Mouse (Mus musculus) heart, adult 10 weeks (tissue): ENCODE data around the gene Rbm12. TPM values are rescaled to one million over a fixed set of nuclear protein-coding genes. Genes with fewer than 3 reads are reported as not detected.

Source experiments
- polyA plus RNA-seq: library from polyadenylated mRNA; stranded (reverse); fragments of 350-450 nt; fragmentation: Illumina TruSeq; extraction: RNeasy Lipid Tissue Mini Kit (QIAGEN cat#74804); gene quantifications from one replicate; pipeline ENCODE4 v1.2.3, GENCODE M21; 2014; ENCODE audit warnings: low read depth, low replicate concordance

Gene Rbm12
- 7.3 TPM for polyA plus RNA-seq

GRCm38 (mm10) chr2:156111358-156112079, at the start of gene Rbm12, which contains the start of gene Cpne1:
Gene Rbm12, minus strand, starts transcription at chr2:156111978.
Gene Cpne1, minus strand, starts transcription at chr2:156111965.

GRCm38 (mm10) chr2:156143953-156144724, 32.4 kb upstream of the Rbm12 start, which contains the start of the genes Romo1 and Nfs1:
Gene Romo1, plus strand, starts transcription at chr2:156144039.
Gene Nfs1, minus strand, starts transcription at chr2:156144186.

GRCm38 (mm10) chr2:156126992-156127391, 15.2 kb upstream of the Rbm12 start, which contains the start of gene Gm28036:
Gene Gm28036, minus strand, starts transcription at chr2:156127092.

GRCm38 (mm10) chr2:156065099-156066041, 46.4 kb downstream of the Rbm12 start, which contains the start of gene Spag4:
Gene Spag4, plus strand, starts transcription at chr2:156065175.

GRCm38 (mm10) chr2:156052816-156053215, 59.0 kb downstream of the Rbm12 start, which contains the start of gene Fer1l4:
Gene Fer1l4, minus strand, starts transcription at chr2:156052947.

Other genes starting within 250 kb of the Rbm12 start
- 239 TPM for gene Uqcc1, start 181.7 kb downstream of the Rbm12 start, polyA plus RNA-seq
- gene Gm15557, start 171.2 kb downstream of the Rbm12 start, polyA plus RNA-seq: not detected
- not detected for gene Gdf5, start 166.6 kb downstream of the Rbm12 start, polyA plus RNA-seq
- gene Cep250, start 155.5 kb downstream of the Rbm12 start, polyA plus RNA-seq: 6.9 TPM
- gene 6430550D23Rik, start 104.0 kb downstream of the Rbm12 start, polyA plus RNA-seq: 0.45 TPM
- gene Ergic3, start 103.9 kb downstream of the Rbm12 start, polyA plus RNA-seq: 67.2 TPM
- gene Fer1l4, start 59.0 kb downstream of the Rbm12 start, polyA plus RNA-seq: not detected
- gene Spag4, start 46.8 kb downstream of the Rbm12 start, polyA plus RNA-seq: 0.81 TPM
- 14.5 TPM for gene Cpne1, start within 50 bp of the Rbm12 start, polyA plus RNA-seq
- gene Gm28036, start 15.1 kb upstream of the Rbm12 start, polyA plus RNA-seq: 8.2 TPM
- 208 TPM for gene Romo1, start 32.1 kb upstream of the Rbm12 start, polyA plus RNA-seq
- gene Nfs1, start 32.2 kb upstream of the Rbm12 start, polyA plus RNA-seq: 115 TPM
- 170 TPM for gene Rbm39, start 68.3 kb upstream of the Rbm12 start, polyA plus RNA-seq
- 11.4 TPM for gene Phf20, start 84.5 kb upstream of the Rbm12 start, polyA plus RNA-seq
- 1.4 TPM for gene Cnbd2, start 200.3 kb upstream of the Rbm12 start, polyA plus RNA-seq
- gene Scand1, start 200.7 kb upstream of the Rbm12 start, polyA plus RNA-seq: 22.2 TPM